Mouse (Mus musculus): ENCODE measurements around the gene Atp5l. TPM values are rescaled to one million over a fixed set of nuclear protein-coding genes. Genes with fewer than 3 reads are reported as not detected.

The Atp5l gene
- polyA plus RNA-seq, 1 experiment from 2014 or later = 532 TPM

DNA sequence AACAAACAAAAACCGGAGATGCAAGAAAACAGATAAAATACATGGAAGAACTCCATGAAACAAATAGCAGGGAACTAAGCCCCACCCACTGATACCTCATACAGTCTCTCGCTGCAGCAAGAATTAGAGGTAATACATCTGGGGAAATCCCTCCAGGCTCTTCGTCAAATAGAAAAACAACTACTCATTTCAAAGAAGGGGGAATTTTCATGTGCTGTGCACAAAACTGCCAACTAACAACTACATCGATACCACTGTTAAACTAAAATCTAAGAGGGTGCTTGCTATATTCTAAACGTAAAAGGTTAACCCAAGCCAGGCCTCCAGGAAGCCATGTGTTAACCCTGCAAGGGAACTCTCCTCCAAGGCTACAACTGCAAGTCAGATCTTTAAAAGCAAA, 46.9 kb downstream of the Atp5l start:
- Histone ChIP-seq H3K9me3 (no peaks in the 10 kb centered on the region), H3K27ac (no peak overlapping the region), H3K4me1 (peaks cover 56% of the 10 kb centered on the region), H3K27me3 (ENCODE audit: poor library complexity, severe bottlenecking) (no peaks in the 10 kb centered on the region), H3K36me3 (replicated peaks) (peaks cover 57% of the 10 kb centered on the region), H3K4me3 (no peak overlapping the region)
- 86% methylated on average over 5 of the region's 5 CpGs for WGBS
- no peak for DNase-seq (ENCODE audit: extremely low spot score, low spot score)

DNA sequence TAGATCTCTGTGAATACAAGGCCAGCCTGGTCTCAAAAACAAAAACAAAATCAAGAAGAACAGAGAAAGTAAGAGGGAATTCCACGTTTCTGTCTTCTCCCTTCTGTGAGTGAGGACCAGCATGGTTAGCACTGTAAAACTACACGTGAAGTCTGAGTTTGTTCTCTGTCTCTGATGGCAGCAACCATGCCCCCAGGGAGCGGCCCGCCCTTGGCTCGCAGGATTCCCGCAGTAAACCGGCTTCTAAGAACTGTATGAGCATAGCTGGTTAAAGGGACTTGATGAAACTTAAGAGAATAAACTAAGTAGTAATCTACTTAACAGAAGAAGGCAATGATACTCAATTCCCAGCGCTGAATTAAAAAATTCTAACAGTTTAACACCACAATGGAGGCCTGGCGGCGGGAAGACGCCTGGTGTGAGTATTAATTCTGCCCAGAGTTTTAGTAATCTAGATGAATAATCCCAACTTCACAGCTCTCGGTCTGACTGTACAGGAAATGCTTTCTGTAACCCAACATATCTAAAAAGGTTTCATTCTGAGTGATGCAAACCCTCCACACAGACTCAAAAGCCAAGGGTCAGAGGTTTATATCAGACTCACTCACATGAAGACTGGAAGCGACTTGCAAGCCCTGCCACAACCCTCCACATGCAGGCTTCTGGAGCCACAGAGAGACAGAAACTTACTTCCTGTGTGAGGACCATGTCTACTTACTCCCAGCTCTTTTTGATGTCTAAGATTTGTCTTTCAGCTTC, 52.0 kb downstream of the Atp5l start:
- H3K27ac ChIP-seq = no peak overlapping the region
- peaks cover 77% of the 10 kb centered on the region for H3K36me3 ChIP-seq (replicated peaks)
- H3K27me3 ChIP-seq (ENCODE audit: poor library complexity, severe bottlenecking) = no peaks in the 10 kb centered on the region
- WGBS = 90% methylated on average over 13 of the region's 13 CpGs
- DNase-seq (ENCODE audit: extremely low spot score, low spot score) = no peak
- no peaks in the 10 kb centered on the region for H3K9me3 ChIP-seq
- no peak overlapping the region for H3K4me3 ChIP-seq
- H3K4me1 ChIP-seq = peaks cover 24% of the 10 kb centered on the region; the same call in 1 of the 2 replicates

DNA sequence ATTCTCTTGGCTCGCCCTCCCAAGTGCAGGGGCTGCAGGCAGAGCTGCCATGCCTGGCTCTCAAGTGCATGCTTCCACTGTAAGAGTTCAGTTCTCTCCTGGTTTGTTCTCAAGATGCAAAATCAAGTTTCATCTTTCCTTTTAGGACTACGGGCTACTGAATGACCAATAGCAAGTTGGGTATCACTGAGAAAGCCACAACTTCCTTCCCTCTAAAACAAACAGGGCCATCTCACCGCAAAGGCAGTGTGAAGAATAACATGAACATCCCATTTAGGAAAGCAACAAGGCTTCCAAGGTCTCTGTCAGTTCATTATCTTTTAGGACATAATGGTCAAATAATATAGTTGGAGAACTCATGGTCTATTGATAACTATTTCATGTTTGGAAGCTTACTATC, 52.9 kb downstream of the Atp5l start:
- Histone ChIP-seq H3K27ac (no peak overlapping the region), H3K4me3 (no peak overlapping the region), H3K4me1 (peaks cover 17% of the 10 kb centered on the region; the same call in 1 of the 2 replicates), H3K36me3 (replicated peaks) (peaks cover 84% of the 10 kb centered on the region), H3K9me3 (no peaks in the 10 kb centered on the region), H3K27me3 (ENCODE audit: poor library complexity, severe bottlenecking) (no peaks in the 10 kb centered on the region)
- WGBS = 92% methylated on average over 3 of the region's 3 CpGs
- no peak for DNase-seq (ENCODE audit: extremely low spot score, low spot score)

DNA sequence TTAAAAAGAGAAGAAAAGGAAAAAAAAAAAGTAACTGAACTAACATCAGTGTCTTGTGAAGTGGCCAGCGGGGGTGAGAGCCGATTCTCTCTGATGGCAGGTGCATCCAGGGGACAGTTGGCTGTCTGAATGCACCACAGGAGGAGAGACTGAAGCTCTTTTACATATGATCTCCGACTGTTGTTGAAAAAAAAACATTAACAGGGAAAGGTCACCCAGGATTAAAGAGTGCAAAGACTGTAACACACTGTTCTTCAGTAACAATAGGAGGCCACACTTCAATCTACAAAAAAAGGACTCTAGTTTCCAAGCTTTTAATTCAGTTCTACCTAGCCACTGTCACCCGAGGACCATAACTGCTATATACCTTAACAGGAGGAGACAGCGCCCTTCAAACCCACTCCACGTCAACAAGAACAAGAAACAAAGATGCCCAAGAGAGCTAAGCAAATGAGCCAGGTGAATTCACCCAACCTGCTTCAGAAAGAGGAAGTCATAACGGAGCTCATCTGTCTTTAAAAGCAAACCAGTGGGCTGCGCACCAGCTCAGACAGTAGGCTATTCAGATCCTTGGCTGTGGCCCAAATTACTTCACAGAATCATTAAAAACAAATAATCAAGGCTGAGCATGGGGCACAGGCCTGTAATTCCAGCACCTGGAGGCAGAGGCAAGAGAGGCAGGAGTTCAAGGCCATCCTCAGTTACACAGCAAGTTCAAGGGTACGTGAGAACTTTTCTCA, 53.9 kb downstream of the Atp5l start:
- Histone ChIP-seq H3K36me3 (replicated peaks) (peaks cover 89% of the 10 kb centered on the region), H3K4me3 (no peak overlapping the region), H3K27ac (no peak overlapping the region), H3K4me1 (peaks cover 17% of the 10 kb centered on the region; the same call in 1 of the 2 replicates), H3K27me3 (ENCODE audit: poor library complexity, severe bottlenecking) (no peaks in the 10 kb centered on the region), H3K9me3 (no peaks in the 10 kb centered on the region)
- DNase-seq (ENCODE audit: extremely low spot score, low spot score) = no peak
- WGBS = 80% methylated on average over 9 of the region's 9 CpGs

Other genes starting within 250 kb of the Atp5l start
- gene Treh, start 247.5 kb downstream of the Atp5l start, polyA plus RNA-seq (2016; fragmentation: Nextera tagmentation; extraction: Ambion mirVana) = not detected in 2 replicates
- gene Phldb1, start 185.5 kb downstream of the Atp5l start, polyA plus RNA-seq (2016; fragmentation: Nextera tagmentation; extraction: Ambion mirVana) = 37.8 and 44.7 TPM in 2 replicates
- gene Arcn1, start 152.9 kb downstream of the Atp5l start, polyA plus RNA-seq (2016; fragmentation: Nextera tagmentation; extraction: Ambion mirVana) = 159 and 168 TPM in 2 replicates
- 110 TPM in 2 replicates for gene Ift46, start 152.8 kb downstream of the Atp5l start, polyA plus RNA-seq (2016; fragmentation: Nextera tagmentation; extraction: Ambion mirVana)
- 2.1 and 3.0 TPM in 2 replicates for gene Tmem25, start 121.4 kb downstream of the Atp5l start, polyA plus RNA-seq (2016; fragmentation: Nextera tagmentation; extraction: Ambion mirVana)
- gene Ttc36, start 117.7 kb downstream of the Atp5l start, polyA plus RNA-seq (2016; fragmentation: Nextera tagmentation; extraction: Ambion mirVana) = not detected in 2 replicates
- gene Kmt2a, start 39.4 kb downstream of the Atp5l start, polyA plus RNA-seq (2016; fragmentation: Nextera tagmentation; extraction: Ambion mirVana) = 10.3 and 10.8 TPM in 2 replicates
- gene Ube4a, start 44.9 kb upstream of the Atp5l start, polyA plus RNA-seq (2016; fragmentation: Nextera tagmentation; extraction: Ambion mirVana) = 23.8 and 24.8 TPM in 2 replicates
- not detected in 2 replicates for gene Cd3g, start 59.7 kb upstream of the Atp5l start, polyA plus RNA-seq (2016; fragmentation: Nextera tagmentation; extraction: Ambion mirVana)
- gene Cd3d, start 61.0 kb upstream of the Atp5l start, polyA plus RNA-seq (2016; fragmentation: Nextera tagmentation; extraction: Ambion mirVana) = not detected in 2 replicates
- gene Cd3e, start 88.9 kb upstream of the Atp5l start, polyA plus RNA-seq (2016; fragmentation: Nextera tagmentation; extraction: Ambion mirVana) = not detected in 2 replicates
- 3.2 and 3.5 TPM in 2 replicates for gene Mpzl2, start 119.1 kb upstream of the Atp5l start, polyA plus RNA-seq (2016; fragmentation: Nextera tagmentation; extraction: Ambion mirVana)
- 2.3 and 2.7 TPM in 2 replicates for gene Mpzl3, start 134.4 kb upstream of the Atp5l start, polyA plus RNA-seq (2016; fragmentation: Nextera tagmentation; extraction: Ambion mirVana)
- 0.52 and 0.54 TPM in 2 replicates for gene Jaml, start 158.4 kb upstream of the Atp5l start, polyA plus RNA-seq (2016; fragmentation: Nextera tagmentation; extraction: Ambion mirVana)
- gene Scn2b, start 197.0 kb upstream of the Atp5l start, polyA plus RNA-seq (2016; fragmentation: Nextera tagmentation; extraction: Ambion mirVana) = 3.6 and 4.5 TPM in 2 replicates
- gene Scn4b, start 217.7 kb upstream of the Atp5l start, polyA plus RNA-seq (2016; fragmentation: Nextera tagmentation; extraction: Ambion mirVana) = 0.25 and 0.41 TPM in 2 replicates

All from forebrain, embryonic 10.5 days (tissue).